Mouse (Mus musculus): ENCODE data around the gene Cd79b. TPM values are rescaled to one million over a fixed set of nuclear protein-coding genes. Genes with fewer than 3 reads are reported as not detected.

Cd79b gene
- total RNA-seq, 2 experiments from 2014 or later: not detected

- TF ChIP-seq CTCF (conservative IDR thresholded peaks at IDR 0.05): no peak
- Histone ChIP-seq H3K27ac (no peak overlapping the region), H3K4me3 (no peak overlapping the region)
- no peak for DNase-seq (ENCODE audit: low spot score in 2 of 2)
Measured at GRCm38 (mm10) chr11:106334066-106334465, 19.5 kb upstream of the Cd79b start.

- H3K27ac ChIP-seq: no peak overlapping the region
- no peak for TF ChIP-seq CTCF (conservative IDR thresholded peaks at IDR 0.05)
- H3K4me3 ChIP-seq: no peak overlapping the region
- DNase-seq (ENCODE audit: low spot score in 2 of 2): no peak
Measured at GRCm38 (mm10) chr11:106332458-106332857, 17.9 kb upstream of the Cd79b start.

GRCm38 (mm10) chr11:106329682-106330081 is 15.1 kb upstream of the Cd79b start:
- TF ChIP-seq CTCF (conservative IDR thresholded peaks at IDR 0.05): peak; percentile 72
- Histone ChIP-seq H3K4me3 (no peak overlapping the region), H3K27ac (no peak overlapping the region)
- peak in 1 of 2 experiments; percentile 32 for DNase-seq (ENCODE audit: low spot score in 2 of 2)

- TF ChIP-seq CTCF (conservative IDR thresholded peaks at IDR 0.05): no peak
- Histone ChIP-seq H3K4me3 (no peak overlapping the region), H3K27ac (no peak overlapping the region)
- no peak for DNase-seq (ENCODE audit: low spot score in 2 of 2)
Measured at GRCm38 (mm10) chr11:106329128-106329527, 14.6 kb upstream of the Cd79b start.

GRCm38 (mm10) chr11:106328521-106328920 is 14.0 kb upstream of the Cd79b start:
- no peak for DNase-seq (ENCODE audit: low spot score in 2 of 2)
- no peak overlapping the region for H3K4me3 ChIP-seq
- no peak for TF ChIP-seq CTCF (conservative IDR thresholded peaks at IDR 0.05)
- H3K27ac ChIP-seq: no peak overlapping the region

- DNase-seq (ENCODE audit: low spot score in 2 of 2): no peak
- Histone ChIP-seq H3K4me3 (no peak overlapping the region), H3K27ac (no peak overlapping the region)
- no peak for TF ChIP-seq CTCF (conservative IDR thresholded peaks at IDR 0.05)
Measured at GRCm38 (mm10) chr11:106326475-106326874, 11.9 kb upstream of the Cd79b start.

GRCm38 (mm10) chr11:106325566-106326206 is 11.1 kb upstream of the Cd79b start:
- Histone ChIP-seq H3K27ac (no peak overlapping the region), H3K4me3 (no peak overlapping the region)
- DNase-seq (ENCODE audit: low spot score in 2 of 2): peak; percentile 26 to 71
- peak; percentile 89 for TF ChIP-seq CTCF (conservative IDR thresholded peaks at IDR 0.05)

GRCm38 (mm10) chr11:106324858-106325257 is 10.3 kb upstream of the Cd79b start:
- no peak for DNase-seq (ENCODE audit: low spot score in 2 of 2)
- Histone ChIP-seq H3K4me3 (no peak overlapping the region), H3K27ac (no peak overlapping the region)
- TF ChIP-seq CTCF (conservative IDR thresholded peaks at IDR 0.05): no peak

GRCm38 (mm10) chr11:106318406-106319366 is 4.1 kb upstream of the Cd79b start:
- TF ChIP-seq CTCF (conservative IDR thresholded peaks at IDR 0.05): no peak
- Histone ChIP-seq H3K27ac (no peak overlapping the region), H3K4me3 (no peak overlapping the region)
- no peak for DNase-seq (ENCODE audit: low spot score in 2 of 2)

GRCm38 (mm10) chr11:106317801-106318200 is 3.2 kb upstream of the Cd79b start:
- Histone ChIP-seq H3K4me3 (no peak overlapping the region), H3K27ac (no peak overlapping the region)
- DNase-seq (ENCODE audit: low spot score in 2 of 2): no peak
- TF ChIP-seq CTCF (conservative IDR thresholded peaks at IDR 0.05): no peak

GRCm38 (mm10) chr11:106316416-106316815 is 1.9 kb upstream of the Cd79b start:
- no peak overlapping the region for H3K27ac ChIP-seq
- TF ChIP-seq CTCF (conservative IDR thresholded peaks at IDR 0.05): no peak
- H3K4me3 ChIP-seq: no peak overlapping the region
- DNase-seq (ENCODE audit: low spot score in 2 of 2): no peak

GRCm38 (mm10) chr11:106313533-106313932 is 1.0 kb downstream of the Cd79b start:
- DNase-seq (ENCODE audit: low spot score in 2 of 2): no peak
- Histone ChIP-seq H3K4me3 (no peak overlapping the region), H3K27ac (no peak overlapping the region)
- no peak for TF ChIP-seq CTCF (conservative IDR thresholded peaks at IDR 0.05)

GRCm38 (mm10) chr11:106310123-106310522 is 4.4 kb downstream of the Cd79b start:
- DNase-seq (ENCODE audit: low spot score in 2 of 2): no peak
- no peak overlapping the region for H3K4me3 ChIP-seq
- no peak overlapping the region for H3K27ac ChIP-seq
- no peak for TF ChIP-seq CTCF (conservative IDR thresholded peaks at IDR 0.05)

Data from layer of hippocampus, adult 2 months (tissue).